Mouse (Mus musculus): ENCODE measurements around the gene Gm44965.

GRCm38 (mm10) chr6:48552918-48553317 lies 40.8 kb upstream of the Gm44965 start:
- TF ChIP-seq CTCF (IDR thresholded peaks at IDR 0.05; ENCODE audit: low read depth), result no peak
- no peak for TF ChIP-seq EP300 (IDR thresholded peaks at IDR 0.05; ENCODE audit: low read depth)
